In the genomic region with DNA sequence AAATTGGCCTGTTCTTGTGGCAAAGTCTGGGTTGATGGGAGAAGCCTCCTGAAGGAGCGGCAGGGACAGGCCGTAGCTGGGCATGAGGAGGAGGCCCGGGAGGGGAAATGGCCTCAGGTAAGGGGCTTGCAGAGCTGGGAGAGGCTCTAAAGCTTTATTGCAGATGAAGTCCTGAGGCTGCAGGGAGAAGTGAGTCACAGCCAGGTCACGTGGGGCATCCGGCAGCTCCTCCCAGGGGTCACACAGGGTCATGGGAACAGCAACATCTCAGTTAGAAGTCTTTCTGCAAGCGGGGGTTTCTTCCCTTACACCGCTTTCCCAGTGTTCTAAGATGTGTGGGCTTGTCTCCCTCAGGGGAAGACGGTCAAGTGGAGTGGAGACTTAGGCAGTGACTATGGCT, we compare ENCODE assay signal across 8 mouse cellular contexts. TPM values are rescaled to one million over a fixed set of nuclear protein-coding genes. Genes with fewer than 3 reads are reported as not detected.
A peak's percentile ranks its signal among the peaks of the same experiment; 100 is the strongest.
DNase-seq lines count a peak whose midpoint lies in the region; ATAC-seq and TF ChIP-seq lines count a peak whose summit lies in the region.

No protein-coding gene starts in this region.

- no peak for DNase-seq in liver, adult 2 months (ENCODE audit: extremely low read depth, low read depth, low spot score)
- DNase-seq in R1 (ENCODE audit: low read depth, low spot score), result peak; percentile 82
- DNase-seq in gastrocnemius, postnatal 14 days, result peak; percentile 79
- no peak for DNase-seq in left cerebral cortex, adult 18-20 months (ENCODE audit: low spot score in 2 of 2)

- H3K27me3 ChIP-seq in liver, adult 2 months (ENCODE audit: control insufficient read depth, insufficient read depth, low read length), result no peaks in the 10 kb centered on the region
- H3K27me3 ChIP-seq in liver, embryonic 12.5 days (replicated peaks), result no peaks in the 10 kb centered on the region
- H3K27me3 ChIP-seq in kidney, embryonic 15.5 days, result no peaks in the 10 kb centered on the region
- H3K27me3 ChIP-seq in neural tube, embryonic 13.5 days, result no peaks in the 10 kb centered on the region

- H3K4me3 ChIP-seq in liver, adult 2 months (ENCODE audit: insufficient read depth, low read depth, low read length), result no peak overlapping the region
- H3K4me3 ChIP-seq in liver, embryonic 12.5 days, result no peak overlapping the region
- no peak overlapping the region for H3K4me3 ChIP-seq in kidney, embryonic 15.5 days (replicated peaks)
- H3K4me3 ChIP-seq in neural tube, embryonic 13.5 days, result no peak overlapping the region

- no peak for TF ChIP-seq CTCF in liver, adult 2 months (IDR thresholded peaks at IDR 0.05; ENCODE audit: low read depth, low read length)

- WGBS in liver, adult 2 months, result 59% methylated on average over 8 of the region's 8 CpGs
- 53% methylated on average over 8 of the region's 8 CpGs for WGBS in liver, embryonic 12.5 days (ENCODE audit: insufficient replicate concordance)
- WGBS in kidney, embryonic 15.5 days, result 15% methylated on average over 8 of the region's 8 CpGs
- 12% methylated on average over 8 of the region's 8 CpGs for WGBS in neural tube, embryonic 13.5 days

- no peaks in the 10 kb centered on the region for H3K36me3 ChIP-seq in liver, adult 2 months (ENCODE audit: control insufficient read depth, insufficient read depth, low read length)
- H3K36me3 ChIP-seq in liver, embryonic 12.5 days, result no peaks in the 10 kb centered on the region
- H3K36me3 ChIP-seq in kidney, embryonic 15.5 days, result no peaks in the 10 kb centered on the region
- no peaks in the 10 kb centered on the region for H3K36me3 ChIP-seq in neural tube, embryonic 13.5 days

- H3K27ac ChIP-seq in liver, adult 2 months (replicated peaks; ENCODE audit: insufficient read depth, low read depth, low read length), result peak overlapping the region; percentile 21; the same call in 1 of the 2 replicates
- no peak overlapping the region for H3K27ac ChIP-seq in liver, embryonic 12.5 days
- peak overlapping the region; percentile 75 for H3K27ac ChIP-seq in kidney, embryonic 15.5 days
- 0 out of 2 replicates have a peak overlapping the region, but pooled peaks have one; percentile 9 for H3K27ac ChIP-seq in neural tube, embryonic 13.5 days (replicated peaks)

- H3K4me2 ChIP-seq in liver, embryonic 12.5 days, result no peak overlapping the region
- H3K4me2 ChIP-seq in kidney, embryonic 15.5 days, result no peak overlapping the region
- no peak overlapping the region for H3K4me2 ChIP-seq in neural tube, embryonic 13.5 days

- no peak for ATAC-seq in liver, embryonic 12.5 days
- peak; percentile 34; the same call in 1 of the 2 replicates for ATAC-seq in kidney, embryonic 15.5 days (replicated peaks; ENCODE audit: low FRiP score)
- ATAC-seq in neural tube, embryonic 13.5 days (ENCODE audit: low read depth), result no peak
- ATAC-seq in megakaryocyte progenitor cell, adult 5-6 weeks (replicated peaks; ENCODE audit: poor library complexity), result no peak

- H3K9ac ChIP-seq in liver, adult 2 months (ENCODE audit: low read depth, low read length), result no peak overlapping the region
- no peak overlapping the region for H3K9ac ChIP-seq in liver, embryonic 12.5 days
- H3K9ac ChIP-seq in kidney, embryonic 15.5 days, result no peak overlapping the region
- peak overlapping the region; percentile 31; the same call in 1 of the 2 replicates for H3K9ac ChIP-seq in neural tube, embryonic 13.5 days

- peaks cover 2% of the 10 kb centered on the region; the same call in 1 of the 2 replicates for H3K4me1 ChIP-seq in liver, adult 2 months (ENCODE audit: control insufficient read depth, insufficient read depth, low read length)
- peaks cover 13% of the 10 kb centered on the region for H3K4me1 ChIP-seq in liver, embryonic 12.5 days
- H3K4me1 ChIP-seq in kidney, embryonic 15.5 days, result peaks cover 38% of the 10 kb centered on the region
- H3K4me1 ChIP-seq in neural tube, embryonic 13.5 days (replicated peaks), result peaks cover 34% of the 10 kb centered on the region

- intact Hi-C loops in gastrocnemius, postnatal 14 days (cut with DNase I; ENCODE audit: low total_unique reads), result no loop called here

- TF ChIP-seq POLR2A in liver, adult 2 months (IDR thresholded peaks at IDR 0.05; ENCODE audit: extremely low read depth, insufficient read depth, low read length), result no peak

- H3K9me3 ChIP-seq in liver, embryonic 12.5 days (replicated peaks), result no peaks in the 10 kb centered on the region
- H3K9me3 ChIP-seq in kidney, embryonic 15.5 days (replicated peaks), result no peaks in the 10 kb centered on the region
- no peaks in the 10 kb centered on the region for H3K9me3 ChIP-seq in neural tube, embryonic 13.5 days

- H3K79me2 ChIP-seq in liver, adult 2 months (ENCODE audit: control insufficient read depth, insufficient read depth, low read length), result no peaks in the 10 kb centered on the region

RNA-seq across cellular contexts. Expression of gene Ttc7b, which starts 8.5 kb away (rescaled TPM):
- 7.7 and 10.1 TPM in 2 replicates for total RNA-seq in liver, adult 2 months (2014; rRNA removed)
- 10.7 and 10.9 TPM in 2 replicates for polyA plus RNA-seq in liver, adult 2 months (2012; rRNA removed)
- 2.2 and 3.1 TPM in 2 replicates for polyA plus RNA-seq in liver, embryonic 12.5 days (2016; fragmentation: Nextera tagmentation; extraction: Ambion mirVana)
- 10 to 100 TPM; 81.8 to 94.3 TPM for total RNA-seq in gastrocnemius, postnatal 14 days (2021)
- polyA plus RNA-seq in kidney, embryonic 15.5 days (2015; fragmentation: Nextera tagmentation; extraction: Ambion mirVana), result 4.2 and 4.3 TPM in 2 replicates
- 5.9 and 7.3 TPM in 2 replicates for polyA plus RNA-seq in neural tube, embryonic 13.5 days (2015; fragmentation: Nextera tagmentation; extraction: Ambion mirVana)
- total RNA-seq in megakaryocyte progenitor cell, adult 5-6 weeks (2015), result 24.3 and 28.8 TPM in 2 replicates
- 13.3 and 16.5 TPM in 2 replicates for total RNA-seq in megakaryocyte progenitor cell, adult 5-6 weeks (2017)
- 100 to 1,000 TPM; 220 to 240 TPM for total RNA-seq in left cerebral cortex, adult 18-20 months (2021)

Comparison
In these comparisons a context has a peak if more than half of its experiments do, and no peak if none do; other contexts are left out.
1. DNase-seq: peak in R1 (single experiment) and gastrocnemius, postnatal 14 days (single experiment); none in liver, adult 2 months (single experiment) and left cerebral cortex, adult 18-20 months (0 of 2).